Mouse (Mus musculus): Measurements from ENCODE around the gene Cox11. TPM values are rescaled to one million over a fixed set of nuclear protein-coding genes. Genes with fewer than 3 reads are reported as not detected.
A peak's percentile ranks its signal among the peaks of the same experiment; 100 is the strongest.

Cox11 gene
- polyA plus RNA-seq, 1 experiment, result 10.3 TPM

GRCm38 (mm10) chr11:90625174-90625573 lies 12.8 kb upstream of the Cox11 start:
- no peak for TF ChIP-seq CTCF (IDR thresholded peaks at IDR 0.05; ENCODE audit: low read depth, low read length)
- no peak for TF ChIP-seq POLR2A (IDR thresholded peaks at IDR 0.05; ENCODE audit: borderline replicate concordance, low read depth, low read length)
- Histone ChIP-seq H3K4me3 (ENCODE audit: insufficient read depth, low read length) (no peak overlapping the region), H3K27ac (ENCODE audit: insufficient read depth, low read depth, low read length) (no peak overlapping the region), H3K4me1 (ENCODE audit: control insufficient read depth, insufficient read depth, low read length) (no peaks in the 10 kb centered on the region)

- Histone ChIP-seq H3K4me1 (ENCODE audit: control insufficient read depth, insufficient read depth, low read length) (no peaks in the 10 kb centered on the region), H3K4me3 (ENCODE audit: insufficient read depth, low read length) (no peak overlapping the region), H3K27ac (ENCODE audit: insufficient read depth, low read depth, low read length) (no peak overlapping the region)
- TF ChIP-seq CTCF (IDR thresholded peaks at IDR 0.05; ENCODE audit: low read depth, low read length) (no peak), POLR2A (IDR thresholded peaks at IDR 0.05; ENCODE audit: borderline replicate concordance, low read depth, low read length) (no peak)
Measured at GRCm38 (mm10) chr11:90627751-90628150, 10.2 kb upstream of the Cox11 start.

GRCm38 (mm10) chr11:90632480-90632879 lies 5.5 kb upstream of the Cox11 start:
- TF ChIP-seq CTCF (IDR thresholded peaks at IDR 0.05; ENCODE audit: low read depth, low read length), result no peak
- TF ChIP-seq POLR2A (IDR thresholded peaks at IDR 0.05; ENCODE audit: borderline replicate concordance, low read depth, low read length), result no peak
- peaks cover 11% of the 10 kb centered on the region for H3K4me1 ChIP-seq (ENCODE audit: control insufficient read depth, insufficient read depth, low read length)

GRCm38 (mm10) chr11:90634661-90635060 lies 3.3 kb upstream of the Cox11 start:
- H3K27ac ChIP-seq (ENCODE audit: insufficient read depth, low read depth, low read length), result no peak overlapping the region
- peaks cover 13% of the 10 kb centered on the region for H3K4me1 ChIP-seq (ENCODE audit: control insufficient read depth, insufficient read depth, low read length)
- no peak overlapping the region for H3K4me3 ChIP-seq (ENCODE audit: insufficient read depth, low read length)
- TF ChIP-seq CTCF (IDR thresholded peaks at IDR 0.05; ENCODE audit: low read depth, low read length) (no peak), POLR2A (IDR thresholded peaks at IDR 0.05; ENCODE audit: borderline replicate concordance, low read depth, low read length) (no peak)

More at GRCm38 (mm10) chr11:90632480-90632879, 5.5 kb upstream of the Cox11 start:
- no peak overlapping the region for H3K27ac ChIP-seq (ENCODE audit: insufficient read depth, low read depth, low read length)
- H3K4me3 ChIP-seq (ENCODE audit: insufficient read depth, low read length), result no peak overlapping the region

GRCm38 (mm10) chr11:90638312-90638830 lies 398 bp downstream of the Cox11 start:
- no peak for TF ChIP-seq CTCF (IDR thresholded peaks at IDR 0.05; ENCODE audit: low read depth, low read length)
- peaks cover 16% of the 10 kb centered on the region for H3K4me1 ChIP-seq (ENCODE audit: control insufficient read depth, insufficient read depth, low read length)
- H3K4me3 ChIP-seq (ENCODE audit: insufficient read depth, low read length), result peak overlapping the region; percentile 100
- peak overlapping the region; percentile 53 for H3K27ac ChIP-seq (ENCODE audit: insufficient read depth, low read depth, low read length)

GRCm38 (mm10) chr11:90649777-90650176 lies 11.8 kb downstream of the Cox11 start:
- no peak for TF ChIP-seq POLR2A (IDR thresholded peaks at IDR 0.05; ENCODE audit: borderline replicate concordance, low read depth, low read length)
- TF ChIP-seq CTCF (IDR thresholded peaks at IDR 0.05; ENCODE audit: low read depth, low read length), result no peak
- peaks cover 9% of the 10 kb centered on the region for H3K4me1 ChIP-seq (ENCODE audit: control insufficient read depth, insufficient read depth, low read length)
- H3K27ac ChIP-seq (ENCODE audit: insufficient read depth, low read depth, low read length), result no peak overlapping the region
- H3K4me3 ChIP-seq (ENCODE audit: insufficient read depth, low read length), result no peak overlapping the region

- no peak for TF ChIP-seq POLR2A (IDR thresholded peaks at IDR 0.05; ENCODE audit: borderline replicate concordance, low read depth, low read length)
- TF ChIP-seq CTCF (IDR thresholded peaks at IDR 0.05; ENCODE audit: low read depth, low read length), result no peak
- Histone ChIP-seq H3K4me1 (ENCODE audit: control insufficient read depth, insufficient read depth, low read length) (peaks cover 9% of the 10 kb centered on the region), H3K4me3 (ENCODE audit: insufficient read depth, low read length) (no peak overlapping the region), H3K27ac (ENCODE audit: insufficient read depth, low read depth, low read length) (no peak overlapping the region)
Measured at GRCm38 (mm10) chr11:90650231-90650885, 12.4 kb downstream of the Cox11 start.

- Histone ChIP-seq H3K4me3 (ENCODE audit: insufficient read depth, low read length) (no peak overlapping the region), H3K4me1 (ENCODE audit: control insufficient read depth, insufficient read depth, low read length) (peaks cover 9% of the 10 kb centered on the region), H3K27ac (ENCODE audit: insufficient read depth, low read depth, low read length) (no peak overlapping the region)
- TF ChIP-seq CTCF (IDR thresholded peaks at IDR 0.05; ENCODE audit: low read depth, low read length) (no peak), POLR2A (IDR thresholded peaks at IDR 0.05; ENCODE audit: borderline replicate concordance, low read depth, low read length) (no peak)
Measured at GRCm38 (mm10) chr11:90652603-90653002, 14.6 kb downstream of the Cox11 start.

GRCm38 (mm10) chr11:90657527-90657926 lies 19.6 kb downstream of the Cox11 start:
- TF ChIP-seq CTCF (IDR thresholded peaks at IDR 0.05; ENCODE audit: low read depth, low read length) (no peak), POLR2A (IDR thresholded peaks at IDR 0.05; ENCODE audit: borderline replicate concordance, low read depth, low read length) (no peak)
- H3K4me1 ChIP-seq (ENCODE audit: control insufficient read depth, insufficient read depth, low read length), result no peaks in the 10 kb centered on the region

GRCm38 (mm10) chr11:90660662-90661061 lies 22.7 kb downstream of the Cox11 start:
- no peak overlapping the region for H3K4me3 ChIP-seq (ENCODE audit: insufficient read depth, low read length)
- H3K27ac ChIP-seq (ENCODE audit: insufficient read depth, low read depth, low read length), result no peak overlapping the region
- peaks cover 1% of the 10 kb centered on the region for H3K4me1 ChIP-seq (ENCODE audit: control insufficient read depth, insufficient read depth, low read length)
- TF ChIP-seq CTCF (IDR thresholded peaks at IDR 0.05; ENCODE audit: low read depth, low read length) (no peak), POLR2A (IDR thresholded peaks at IDR 0.05; ENCODE audit: borderline replicate concordance, low read depth, low read length) (no peak)

More at GRCm38 (mm10) chr11:90657527-90657926, 19.6 kb downstream of the Cox11 start:
- no peak overlapping the region for H3K4me3 ChIP-seq (ENCODE audit: insufficient read depth, low read length)
- no peak overlapping the region for H3K27ac ChIP-seq (ENCODE audit: insufficient read depth, low read depth, low read length)

All from bone marrow macrophage, adult 2 months (primary cell).